Mouse (Mus musculus) MEL (cell line): ENCODE results near the gene Nfasc. TPM values are rescaled to one million over a fixed set of nuclear protein-coding genes. Genes with fewer than 3 reads are reported as not detected.

Experiments
- DNase-seq: peaks from one replicate; pipeline ENCODE4 v3.0.0; 2011; ENCODE audit warnings: low read depth, low spot score
- H3K27ac ChIP-seq: 2 replicates; pipeline ENCODE4 v1.5.1; 2012; ENCODE audit warnings: low read depth, mild to moderate bottlenecking, control low read depth, low read length, moderate library complexity; ENCODE audit not compliant: control insufficient read depth
- H3K27me3 ChIP-seq, 2 experiments: fragments of 150-350 bp in 1 of 2; sonication (generic) in 1 of 2; 2 replicates each; pipeline ENCODE4 v1.6.1; 2012; ENCODE audit warnings: low read length in 2 of 2, mild to moderate bottlenecking in 2 of 2, improper control_type of control experiment in 1 of 2, moderate library complexity in 1 of 2; ENCODE audit not compliant: insufficient read depth in 2 of 2, control insufficient read depth in 1 of 2
- H3K36me3 ChIP-seq, 2 experiments: 2 replicates each; pipeline ENCODE4 v1.6.1; 2012 to 2014; ENCODE audit warnings: low read length in 2 of 2, improper control_type of control experiment in 1 of 2, inconsistent platforms in 1 of 2, mild to moderate bottlenecking in 1 of 2; ENCODE audit not compliant: insufficient read depth in 2 of 2, control insufficient read depth in 1 of 2
- H3K4me1 ChIP-seq, 2 experiments: fragments of 150-350 bp in 1 of 2; sonication (generic) in 1 of 2; 2 replicates each; pipeline ENCODE4 v1.6.1; 2012; ENCODE audit warnings: low read length in 2 of 2, improper control_type of control experiment in 1 of 2, mild to moderate bottlenecking in 1 of 2; ENCODE audit not compliant: insufficient read depth in 2 of 2, control insufficient read depth in 1 of 2
- H3K4me3 ChIP-seq, 2 experiments: fragments of 150-350 bp in 1 of 2; sonication (generic) in 1 of 2; 2 replicates each; pipeline ENCODE4 v1.5.1; 2012; ENCODE audit warnings: low read depth in 2 of 2, low read length in 2 of 2, mild to moderate bottlenecking in 2 of 2, moderate library complexity in 2 of 2, control low read depth in 1 of 2, improper control_type of control experiment in 1 of 2; ENCODE audit not compliant: control insufficient read depth in 1 of 2, insufficient read depth in 1 of 2
- H3K79me2 ChIP-seq: 2 replicates; pipeline ENCODE4 v1.6.1; 2012; ENCODE audit warnings: mild to moderate bottlenecking, low read length, moderate library complexity; ENCODE audit not compliant: control insufficient read depth, poor library complexity, insufficient read depth
- H3K9ac ChIP-seq: 2 replicates; pipeline ENCODE4 v1.6.1; 2012; ENCODE audit warnings: low read depth, mild to moderate bottlenecking, control low read depth, low read length, moderate library complexity; ENCODE audit not compliant: control insufficient read depth, poor library complexity, severe bottlenecking
- H3K9me3 ChIP-seq: fragments of 150-350 bp; sonication (generic); replicated peaks from 2 replicates; pipeline ENCODE4 v1.6.1; 2012; ENCODE audit warnings: mild to moderate bottlenecking, low read length, improper control_type of control experiment, moderate library complexity; ENCODE audit not compliant: insufficient read depth
- CHD1 ChIP-seq: IDR thresholded peaks from 2 replicates; pipeline ENCODE4 v1.6.1; 2012; ENCODE audit warnings: low read depth, mild to moderate bottlenecking, inconsistent platforms, low read length, improper control_type of control experiment
- CTCF ChIP-seq, 3 experiments: IDR thresholded peaks in 2 of 3; conservative IDR thresholded peaks in 1 of 3; 2 replicates each; pipeline ENCODE4 v1.5.1; 2011 to 2012; ENCODE audit warnings: low read length in 3 of 3, low read depth in 2 of 3, mild to moderate bottlenecking in 2 of 3, improper control_type of control experiment in 1 of 3, inconsistent platforms in 1 of 3, mixed read lengths in 1 of 3, moderate library complexity in 1 of 3; ENCODE audit not compliant: control insufficient read depth in 1 of 3, insufficient read depth in 1 of 3, poor library complexity in 1 of 3, severe bottlenecking in 1 of 3
- ELF1 ChIP-seq: IDR thresholded peaks from 2 replicates; pipeline ENCODE4 v1.6.1; 2014; ENCODE audit warnings: low read depth, mild to moderate bottlenecking, inconsistent platforms, low read length, improper control_type of control experiment, moderate library complexity
- ETS1 ChIP-seq: IDR thresholded peaks from 2 replicates; pipeline ENCODE4 v1.6.1; 2012; ENCODE audit warnings: low read depth, mild to moderate bottlenecking, inconsistent platforms, low read length, improper control_type of control experiment, moderate library complexity
- GABPA ChIP-seq: IDR thresholded peaks from 2 replicates; pipeline ENCODE4 v1.6.1; 2012; ENCODE audit warnings: low read depth, mild to moderate bottlenecking, inconsistent platforms, low read length, improper control_type of control experiment, moderate library complexity
- GATA1 ChIP-seq: IDR thresholded peaks from 2 replicates; pipeline ENCODE4 v1.6.1; 2011; ENCODE audit warnings: low read depth, low read length, improper control_type of control experiment
- HCFC1 ChIP-seq: IDR thresholded peaks from 2 replicates; pipeline ENCODE4 v1.6.1; 2012; ENCODE audit warnings: low read depth, mild to moderate bottlenecking, inconsistent platforms, low read length, improper control_type of control experiment, moderate library complexity
- JUND ChIP-seq: IDR thresholded peaks from 2 replicates; pipeline ENCODE4 v1.6.1; 2011; ENCODE audit warnings: low read depth, mild to moderate bottlenecking, improper control_type of control experiment, low read length
- MAZ ChIP-seq: IDR thresholded peaks from 2 replicates; pipeline ENCODE4 v1.6.1; 2012; ENCODE audit warnings: low read depth, mild to moderate bottlenecking, inconsistent platforms, low read length, improper control_type of control experiment
- MEF2A ChIP-seq: IDR thresholded peaks from 2 replicates; pipeline ENCODE4 v1.6.1; 2014; ENCODE audit warnings: low read depth, mild to moderate bottlenecking, inconsistent platforms, low read length, improper control_type of control experiment; ENCODE audit not compliant: poor library complexity, insufficient replicate concordance, severe bottlenecking; ENCODE audit errors: extremely low read depth
- NRF1 ChIP-seq: IDR thresholded peaks from 2 replicates; pipeline ENCODE4 v1.6.1; 2014; ENCODE audit warnings: low read depth, mild to moderate bottlenecking, inconsistent platforms, low read length, improper control_type of control experiment, moderate library complexity; ENCODE audit not compliant: poor library complexity, insufficient read depth, severe bottlenecking
- POLR2A ChIP-seq, 2 experiments: IDR thresholded peaks; 2 replicates each; pipeline ENCODE4 v1.6.1; 2011 to 2012; ENCODE audit warnings: low read length in 2 of 2, mild to moderate bottlenecking in 2 of 2, control low read depth in 1 of 2, improper control_type of control experiment in 1 of 2, low read depth in 1 of 2, moderate library complexity in 1 of 2; ENCODE audit not compliant: control insufficient read depth in 1 of 2, insufficient read depth in 1 of 2, poor library complexity in 1 of 2
- POLR2AphosphoS5 ChIP-seq: IDR thresholded peaks from 2 replicates; pipeline ENCODE4 v1.6.1; 2012; ENCODE audit warnings: low read depth, borderline replicate concordance, mild to moderate bottlenecking, inconsistent platforms, low read length, moderate library complexity, mixed read lengths
- RCOR1 ChIP-seq: IDR thresholded peaks from 2 replicates; pipeline ENCODE4 v1.6.1; 2012; ENCODE audit warnings: low read depth, mild to moderate bottlenecking, inconsistent platforms, low read length, improper control_type of control experiment
- TAL1 ChIP-seq: IDR thresholded peaks from 2 replicates; pipeline ENCODE4 v1.6.1; 2012; ENCODE audit warnings: mild to moderate bottlenecking, inconsistent platforms, low read length, moderate library complexity, mixed read lengths
- ZC3H11A ChIP-seq: IDR thresholded peaks from 2 replicates; pipeline ENCODE4 v1.6.1; 2012; ENCODE audit warnings: low read depth, mild to moderate bottlenecking, inconsistent platforms, low read length, improper control_type of control experiment
- ZMIZ1 ChIP-seq: IDR thresholded peaks from 2 replicates; pipeline ENCODE4 v1.6.1; 2012; ENCODE audit warnings: low read depth, mild to moderate bottlenecking, inconsistent platforms, low read length, improper control_type of control experiment, moderate library complexity
- polyA plus RNA-seq, 2 experiments: library from polyadenylated mRNA; stranded (reverse) in 1 of 2; unstranded in 1 of 2; fragments of >175 nt in 1 of 2; fragments of >200 nt in 1 of 2; gene quantifications; 2 replicates each; pipeline versions ENCODE4 v1.2.1 to v1.2.4; 2012; ENCODE audit warnings: low replicate concordance in 2 of 2, low read depth in 1 of 2; ENCODE audit not compliant: insufficient read length in 2 of 2, insufficient read depth in 1 of 2, missing spikeins in 1 of 2
- total RNA-seq: library from RNA; depleted of rRNA; stranded (reverse); fragments of 300-350 nt; gene quantifications from 2 replicates; pipeline ENCODE4 v1.2.3, GENCODE M21; 2012

Nfasc gene
- total and polyA plus RNA-seq, 3 experiments, result not detected

DNA sequence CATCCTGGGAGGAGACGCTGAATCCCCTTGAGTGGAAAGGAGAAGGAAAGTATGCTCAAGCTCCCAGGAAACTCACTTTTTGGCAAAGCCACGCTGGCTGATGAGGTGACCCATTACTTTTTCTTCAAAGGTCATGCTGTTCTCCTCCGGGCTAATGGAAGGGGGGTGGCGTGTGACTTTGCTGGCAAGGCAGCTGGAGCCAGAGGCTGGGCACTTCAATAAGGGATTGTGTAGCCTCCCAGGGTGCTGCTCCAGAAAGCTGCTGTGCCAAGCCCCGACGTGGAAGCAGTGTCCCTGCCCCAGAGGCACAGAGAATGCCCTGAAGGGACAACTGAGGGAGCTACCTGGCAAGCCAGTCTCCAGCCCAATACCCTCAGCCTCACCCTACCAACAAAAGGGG, 101.3 kb downstream of the Nfasc start:
- H3K4me3 ChIP-seq, result no peak overlapping the region
- H3K79me2 ChIP-seq, result no peaks in the 10 kb centered on the region
- no peak overlapping the region for H3K9ac ChIP-seq
- TF ChIP-seq ETS1, result no peak
- no peak for TF ChIP-seq MAZ
- no peak for TF ChIP-seq MEF2A
- no peak for TF ChIP-seq RCOR1
- no peak for TF ChIP-seq POLR2AphosphoS5
- no peak for TF ChIP-seq GABPA
- TF ChIP-seq ZMIZ1, result no peak
- TF ChIP-seq TAL1, result no peak
- TF ChIP-seq NRF1, result no peak
- no peak for TF ChIP-seq ELF1
- TF ChIP-seq CHD1, result no peak
- TF ChIP-seq POLR2A (IDR thresholded peaks at IDR 0.05; ENCODE audit: control insufficient read depth in 1 of 2, insufficient read depth in 1 of 2, low read depth in 1 of 2, low read length in 2 of 2, poor library complexity in 1 of 2), result no peak
- no peak overlapping the region for H3K27ac ChIP-seq
- H3K36me3 ChIP-seq, result no peaks in the 10 kb centered on the region
- no peaks in the 10 kb centered on the region for H3K4me1 ChIP-seq
- no peak for DNase-seq
- H3K9me3 ChIP-seq, result no peaks in the 10 kb centered on the region
- H3K27me3 ChIP-seq, result peaks cover 11 to 26% of the 10 kb centered on the region in 2 experiments

DNA sequence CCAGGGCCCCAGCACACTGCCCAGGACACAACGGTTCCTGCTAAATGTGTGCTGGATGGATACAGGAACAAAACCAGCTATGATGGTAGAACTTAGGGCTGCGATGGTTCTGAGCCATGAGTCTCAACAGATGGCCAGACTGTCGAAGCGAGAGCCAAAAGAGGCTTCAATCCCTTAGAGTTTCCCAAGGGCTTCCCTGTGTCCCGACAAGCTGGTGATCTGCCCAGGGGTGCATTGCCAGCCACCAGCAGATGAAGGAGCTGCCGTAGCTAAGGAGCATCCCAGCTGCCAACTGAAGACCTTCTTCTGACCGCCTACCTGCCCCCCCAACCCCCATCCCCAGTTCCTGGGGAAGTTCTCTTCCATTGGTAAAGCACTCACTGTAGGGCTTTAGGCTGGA, 104.3 kb downstream of the Nfasc start:
- no peak overlapping the region for H3K9ac ChIP-seq
- H3K27me3 ChIP-seq, result peaks cover 15 to 27% of the 10 kb centered on the region in 2 experiments
- no peak overlapping the region for H3K27ac ChIP-seq
- H3K4me3 ChIP-seq, result no peak overlapping the region
- no peaks in the 10 kb centered on the region for H3K79me2 ChIP-seq
- TF ChIP-seq GATA1, result no peak
- no peak for TF ChIP-seq JUND
- no peak for TF ChIP-seq ZMIZ1
- no peak for TF ChIP-seq CTCF (IDR thresholded peaks at IDR 0.05 in 2 of 3, conservative IDR thresholded peaks at IDR 0.05 in 1 of 3; ENCODE audit: control insufficient read depth in 1 of 3, insufficient read depth in 1 of 3, low read depth in 2 of 3, low read length in 3 of 3, poor library complexity in 1 of 3, severe bottlenecking in 1 of 3)
- no peak for TF ChIP-seq HCFC1
- no peak for TF ChIP-seq ZC3H11A
- TF ChIP-seq GABPA, result no peak
- H3K4me1 ChIP-seq, result no peaks in the 10 kb centered on the region
- H3K36me3 ChIP-seq, result no peaks in the 10 kb centered on the region
- no peak for DNase-seq
- no peaks in the 10 kb centered on the region for H3K9me3 ChIP-seq
